Mouse (Mus musculus): ENCODE results near the gene Psen1. TPM values are rescaled to one million over a fixed set of nuclear protein-coding genes. Genes with fewer than 3 reads are reported as not detected.

Gene Psen1
- polyA plus RNA-seq, 1 experiment from 2014 or later: 72.7 TPM

DNA sequence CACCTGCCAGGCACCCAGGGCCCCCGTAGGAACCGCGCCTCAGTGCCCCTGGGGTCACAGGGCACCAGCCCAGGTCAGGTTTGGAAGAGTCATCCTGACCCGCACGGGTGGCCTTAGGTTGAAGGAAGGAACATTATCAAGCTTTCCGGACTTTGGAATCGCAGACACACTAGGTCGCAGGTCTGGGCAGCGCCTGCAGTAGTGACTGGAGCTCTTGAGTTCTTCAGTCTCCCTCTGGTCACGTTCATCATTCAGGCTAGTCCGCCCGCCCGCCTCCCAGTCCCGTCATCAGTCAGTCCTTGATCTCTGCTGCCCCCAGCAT is 76.1 kb downstream of the Psen1 start:
- WGBS: 8% methylated on average over 14 of the region's 14 CpGs

DNA sequence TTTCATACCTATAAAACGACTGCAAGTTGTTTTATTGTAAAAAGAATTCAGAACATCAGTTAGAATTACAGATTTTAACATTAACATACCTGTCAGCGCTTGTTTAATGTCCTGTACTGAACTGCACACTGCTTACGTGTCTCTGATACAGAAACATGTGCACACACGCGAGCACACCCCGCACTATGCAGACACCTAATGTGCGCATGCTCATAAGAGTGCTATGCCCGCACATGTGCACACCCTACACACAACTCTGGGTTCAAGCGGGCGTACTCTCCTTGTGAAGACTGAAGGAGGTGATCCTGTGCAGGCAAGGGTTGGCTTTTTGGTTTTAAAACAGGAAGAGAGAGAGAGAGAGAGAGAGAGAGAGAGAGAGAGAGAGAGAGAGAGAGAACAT is 76.6 kb downstream of the Psen1 start:
- Histone ChIP-seq H3K4me1 (ENCODE audit: control insufficient read depth, insufficient read depth, low read length) (peaks cover 14% of the 10 kb centered on the region), H3K27me3 (ENCODE audit: control insufficient read depth, insufficient read depth, low read depth, low read length) (no peaks in the 10 kb centered on the region), H3K27ac (ENCODE audit: low read length) (no peak overlapping the region), H3K4me3 (ENCODE audit: low read depth, low read length) (no peak overlapping the region), H3K36me3 (ENCODE audit: control insufficient read depth, insufficient read depth, low read length) (no peaks in the 10 kb centered on the region), H3K9me3 (replicated peaks; ENCODE audit: control insufficient read depth, low read length, poor library complexity, severe bottlenecking) (no peaks in the 10 kb centered on the region), H3K4me2 (ENCODE audit: low read length) (peak overlapping the region; percentile 56; the same call in 1 of the 2 replicates), H3K9ac (ENCODE audit: low read depth, low read length) (no peak overlapping the region)
- 84% methylated on average over 10 of the region's 10 CpGs for WGBS
- no peak for ATAC-seq

More for the DNA sequence above, 76.1 kb downstream of the Psen1 start:
- H3K9me3 ChIP-seq (replicated peaks; ENCODE audit: control insufficient read depth, low read length, poor library complexity, severe bottlenecking): no peaks in the 10 kb centered on the region
- no peaks in the 10 kb centered on the region for H3K36me3 ChIP-seq (ENCODE audit: control insufficient read depth, insufficient read depth, low read length)
- H3K4me3 ChIP-seq (ENCODE audit: low read depth, low read length): peak overlapping the region; percentile 29
- peak overlapping the region; percentile 54; the same call in 1 of the 2 replicates for H3K9ac ChIP-seq (ENCODE audit: low read depth, low read length)
- H3K4me2 ChIP-seq (ENCODE audit: low read length): peak overlapping the region; percentile 56
- H3K27me3 ChIP-seq (ENCODE audit: control insufficient read depth, insufficient read depth, low read depth, low read length): no peaks in the 10 kb centered on the region
- peaks cover 14% of the 10 kb centered on the region for H3K4me1 ChIP-seq (ENCODE audit: control insufficient read depth, insufficient read depth, low read length)
- no peak for ATAC-seq
- H3K27ac ChIP-seq (ENCODE audit: low read length): no peak overlapping the region

DNA sequence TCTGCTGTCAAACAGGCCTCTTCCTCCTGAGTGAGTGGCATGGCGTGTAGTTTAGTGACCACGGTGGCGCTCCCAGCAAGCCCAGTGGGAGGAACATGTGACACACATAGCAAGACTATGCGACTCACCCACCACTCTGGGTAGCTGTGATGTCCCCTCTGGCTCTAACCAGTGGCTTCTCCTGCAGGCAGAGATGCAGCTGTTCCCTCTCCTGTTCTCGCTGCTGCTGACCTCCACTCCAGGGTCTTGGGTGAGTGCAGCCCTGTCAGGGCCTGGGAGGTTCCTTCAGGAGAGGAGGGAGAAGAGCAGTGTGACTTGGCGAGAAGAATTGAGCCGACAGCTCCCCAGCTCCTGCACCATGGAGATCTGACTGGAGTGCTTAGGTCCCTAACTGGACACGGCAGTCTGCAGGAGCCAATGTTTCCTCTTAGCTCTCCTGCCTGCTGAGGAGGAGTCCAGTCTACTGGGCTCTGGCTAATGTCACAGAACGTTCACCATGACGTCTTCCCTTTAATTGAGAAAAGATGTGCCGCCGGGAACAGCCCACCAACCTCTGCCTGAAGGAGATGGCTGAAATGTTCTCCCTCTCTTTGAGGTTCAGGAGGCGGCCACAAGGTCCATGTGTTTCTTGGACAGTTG is 78.1 kb downstream of the Psen1 start:
- Histone ChIP-seq H3K27ac (ENCODE audit: low read length) (no peak overlapping the region), H3K4me2 (ENCODE audit: low read length) (no peak overlapping the region), H3K27me3 (ENCODE audit: control insufficient read depth, insufficient read depth, low read depth, low read length) (no peaks in the 10 kb centered on the region), H3K4me3 (ENCODE audit: low read depth, low read length) (no peak overlapping the region), H3K36me3 (ENCODE audit: control insufficient read depth, insufficient read depth, low read length) (no peaks in the 10 kb centered on the region), H3K9me3 (replicated peaks; ENCODE audit: control insufficient read depth, low read length, poor library complexity, severe bottlenecking) (no peaks in the 10 kb centered on the region), H3K9ac (ENCODE audit: low read depth, low read length) (no peak overlapping the region), H3K4me1 (ENCODE audit: control insufficient read depth, insufficient read depth, low read length) (peaks cover 24% of the 10 kb centered on the region)
- WGBS: 82% methylated on average over 13 of the region's 13 CpGs
- no peak for ATAC-seq

DNA sequence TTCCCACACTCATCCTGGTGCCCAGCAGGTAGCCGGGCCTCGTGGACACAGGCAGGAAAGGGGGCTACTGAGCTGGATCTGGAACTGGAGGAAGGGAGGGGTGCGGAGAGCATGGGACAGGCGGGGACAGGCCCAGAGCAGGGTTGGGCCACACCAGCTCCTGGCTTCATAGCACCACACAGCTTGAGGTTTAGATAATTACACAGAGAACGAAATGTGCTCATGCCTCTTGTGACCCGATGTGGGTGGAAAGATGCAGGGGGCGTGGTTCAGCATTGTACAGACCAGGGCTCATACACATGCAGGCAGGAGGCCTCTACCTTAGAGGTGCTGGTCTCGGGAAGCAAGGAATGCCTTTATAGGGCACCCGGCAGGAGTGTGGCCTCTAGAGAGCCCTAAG is 79.9 kb downstream of the Psen1 start:
- ATAC-seq: no peak
- peaks cover 24% of the 10 kb centered on the region for H3K4me1 ChIP-seq (ENCODE audit: control insufficient read depth, insufficient read depth, low read length)
- no peaks in the 10 kb centered on the region for H3K36me3 ChIP-seq (ENCODE audit: control insufficient read depth, insufficient read depth, low read length)
- H3K27me3 ChIP-seq (ENCODE audit: control insufficient read depth, insufficient read depth, low read depth, low read length): no peaks in the 10 kb centered on the region
- H3K9ac ChIP-seq (ENCODE audit: low read depth, low read length): no peak overlapping the region
- no peak overlapping the region for H3K27ac ChIP-seq (ENCODE audit: low read length)
- no peaks in the 10 kb centered on the region for H3K9me3 ChIP-seq (replicated peaks; ENCODE audit: control insufficient read depth, low read length, poor library complexity, severe bottlenecking)
- no peak overlapping the region for H3K4me2 ChIP-seq (ENCODE audit: low read length)
- WGBS: 69% methylated on average over 9 of the region's 9 CpGs
- no peak overlapping the region for H3K4me3 ChIP-seq (ENCODE audit: low read depth, low read length)

DNA sequence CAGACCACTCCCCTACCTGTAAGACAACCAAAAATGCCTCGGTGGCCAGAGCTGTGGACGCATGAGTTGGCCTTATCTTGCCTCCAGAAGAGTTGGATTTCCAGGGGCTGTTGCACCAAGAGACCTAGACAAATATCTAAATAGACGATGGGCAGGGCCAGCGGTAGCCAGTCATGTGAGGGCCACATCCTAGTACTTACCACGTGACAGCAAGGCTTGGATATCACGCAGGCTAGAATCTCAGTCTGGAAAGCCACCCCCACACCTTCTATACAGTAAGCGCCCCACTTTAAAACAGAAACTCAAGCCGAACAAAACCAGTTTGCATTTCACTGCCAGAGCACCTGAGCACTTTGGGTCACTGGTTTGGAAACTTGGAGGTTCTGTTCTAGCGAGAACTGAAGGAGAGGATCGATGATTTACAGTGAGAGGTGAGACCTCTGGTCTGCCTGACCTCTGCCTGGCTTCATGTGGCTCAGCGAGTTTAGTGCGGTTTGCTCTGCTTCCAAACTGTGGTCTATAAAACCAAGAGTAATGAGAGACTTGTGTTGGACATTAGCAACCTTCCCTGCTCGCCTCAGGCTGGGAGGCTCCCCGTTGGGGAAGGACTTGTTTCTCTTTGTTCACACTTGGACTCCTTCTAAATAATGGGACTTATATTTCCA is 80.4 kb downstream of the Psen1 start:
- Histone ChIP-seq H3K27me3 (ENCODE audit: control insufficient read depth, insufficient read depth, low read depth, low read length) (no peaks in the 10 kb centered on the region), H3K9ac (ENCODE audit: low read depth, low read length) (no peak overlapping the region), H3K27ac (ENCODE audit: low read length) (no peak overlapping the region), H3K9me3 (replicated peaks; ENCODE audit: control insufficient read depth, low read length, poor library complexity, severe bottlenecking) (no peaks in the 10 kb centered on the region), H3K4me1 (ENCODE audit: control insufficient read depth, insufficient read depth, low read length) (peaks cover 19% of the 10 kb centered on the region), H3K36me3 (ENCODE audit: control insufficient read depth, insufficient read depth, low read length) (no peaks in the 10 kb centered on the region), H3K4me3 (ENCODE audit: low read depth, low read length) (no peak overlapping the region), H3K4me2 (ENCODE audit: low read length) (no peak overlapping the region)
- WGBS: 86% methylated on average over 14 of the region's 14 CpGs
- no peak for ATAC-seq

DNA sequence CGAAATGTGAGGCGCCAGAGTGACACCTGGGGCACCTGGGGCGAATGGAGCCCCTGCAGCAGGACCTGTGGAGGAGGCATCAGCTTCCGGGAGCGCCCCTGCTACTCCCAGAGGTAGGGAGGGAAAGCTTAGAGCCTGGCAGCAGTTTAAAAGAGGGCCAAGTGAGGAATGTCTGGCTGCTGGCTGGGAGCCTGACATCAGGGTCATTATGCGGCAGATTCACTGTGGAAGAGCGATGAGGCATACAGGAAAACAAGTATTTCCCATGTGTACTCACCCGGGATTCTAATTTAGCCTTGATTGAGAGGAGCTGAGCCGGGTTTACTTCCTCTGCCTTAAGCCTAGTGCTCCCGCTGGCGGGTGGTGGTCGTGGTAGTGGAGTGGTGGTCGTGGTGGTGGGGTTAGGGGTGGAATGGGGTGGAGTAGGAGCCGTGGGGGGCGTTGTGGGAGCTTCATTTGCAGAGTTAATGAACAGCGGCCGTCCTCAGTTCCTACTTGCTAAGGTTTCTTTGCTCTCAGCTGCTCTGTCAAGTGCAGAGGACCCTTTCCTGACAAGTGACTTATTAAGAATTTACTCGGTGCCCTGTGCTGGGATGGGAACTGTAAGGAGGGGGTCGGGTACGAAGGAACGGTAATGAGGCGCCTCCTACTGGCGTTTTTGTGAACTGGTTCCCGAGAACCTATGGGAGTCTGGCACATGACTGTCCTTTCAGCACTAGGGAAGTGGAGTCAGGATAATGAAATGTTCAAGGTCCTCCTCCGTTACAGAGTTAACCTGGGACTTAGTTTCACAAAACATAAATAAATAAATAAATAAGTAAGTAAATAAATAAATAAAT is 82.7 kb downstream of the Psen1 start:
- H3K9me3 ChIP-seq (replicated peaks; ENCODE audit: control insufficient read depth, low read length, poor library complexity, severe bottlenecking): no peaks in the 10 kb centered on the region
- no peak overlapping the region for H3K4me3 ChIP-seq (ENCODE audit: low read depth, low read length)
- WGBS: 4% methylated on average over 25 of the region's 25 CpGs
- peak; percentile 34; the same call in 1 of the 2 replicates for ATAC-seq
- no peak overlapping the region for H3K9ac ChIP-seq (ENCODE audit: low read depth, low read length)
- no peak overlapping the region for H3K27ac ChIP-seq (ENCODE audit: low read length)
- H3K4me2 ChIP-seq (ENCODE audit: low read length): peak overlapping the region; percentile 39
- no peaks in the 10 kb centered on the region for H3K36me3 ChIP-seq (ENCODE audit: control insufficient read depth, insufficient read depth, low read length)
- H3K27me3 ChIP-seq (ENCODE audit: control insufficient read depth, insufficient read depth, low read depth, low read length): no peaks in the 10 kb centered on the region
- peaks cover 10% of the 10 kb centered on the region; the same call in 1 of the 2 replicates for H3K4me1 ChIP-seq (ENCODE audit: control insufficient read depth, insufficient read depth, low read length)

DNA sequence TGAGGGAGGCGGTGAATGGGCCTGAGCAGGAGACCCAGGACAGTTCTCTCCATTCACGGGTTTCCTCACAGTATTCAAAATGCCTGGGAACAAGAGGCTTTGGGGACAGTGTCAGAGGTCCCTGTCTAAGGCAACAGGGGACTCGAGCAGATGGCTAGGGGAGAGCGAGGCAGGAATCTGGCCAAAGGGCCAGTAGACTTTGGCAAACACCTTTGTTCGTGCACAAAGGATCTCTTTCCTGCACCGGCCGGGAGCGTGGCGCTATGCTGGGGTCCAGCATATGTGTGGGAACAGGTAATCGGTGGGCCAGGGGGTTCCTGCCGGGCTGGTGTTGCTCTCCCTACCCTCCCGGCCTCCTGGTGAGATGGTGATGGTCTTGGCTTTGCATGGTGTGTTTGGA is 87.7 kb downstream of the Psen1 start:
- Histone ChIP-seq H3K4me3 (ENCODE audit: low read depth, low read length) (no peak overlapping the region), H3K36me3 (ENCODE audit: control insufficient read depth, insufficient read depth, low read length) (no peaks in the 10 kb centered on the region), H3K27ac (ENCODE audit: low read length) (no peak overlapping the region), H3K27me3 (ENCODE audit: control insufficient read depth, insufficient read depth, low read depth, low read length) (no peaks in the 10 kb centered on the region), H3K9me3 (replicated peaks; ENCODE audit: control insufficient read depth, low read length, poor library complexity, severe bottlenecking) (no peaks in the 10 kb centered on the region), H3K4me1 (ENCODE audit: control insufficient read depth, insufficient read depth, low read length) (peaks cover 2% of the 10 kb centered on the region; the same call in 1 of the 2 replicates), H3K4me2 (ENCODE audit: low read length) (no peak overlapping the region), H3K9ac (ENCODE audit: low read depth, low read length) (no peak overlapping the region)
- 52% methylated on average over 12 of the region's 12 CpGs for WGBS
- ATAC-seq: no peak

DNA sequence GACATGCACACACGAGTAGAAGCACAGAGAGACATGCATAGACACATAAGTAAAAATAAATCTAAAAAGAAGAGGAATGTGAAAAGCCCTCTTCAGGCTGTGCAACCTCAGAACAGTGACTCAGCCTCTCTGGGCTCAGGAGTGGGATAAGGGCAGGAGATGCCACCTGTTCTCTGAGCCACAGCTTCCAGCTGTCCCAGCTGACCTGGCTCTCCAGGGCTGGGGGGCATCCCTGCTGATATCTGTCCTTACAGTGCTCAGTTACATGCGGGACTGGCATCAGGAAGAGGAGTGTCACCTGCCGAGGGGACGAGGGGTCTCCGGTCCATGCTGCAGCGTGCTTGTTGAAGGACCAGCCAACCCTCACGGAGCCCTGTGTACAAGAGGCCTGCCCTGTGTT is 88.8 kb downstream of the Psen1 start:
- WGBS: 91% methylated on average over 7 of the region's 7 CpGs

DNA sequence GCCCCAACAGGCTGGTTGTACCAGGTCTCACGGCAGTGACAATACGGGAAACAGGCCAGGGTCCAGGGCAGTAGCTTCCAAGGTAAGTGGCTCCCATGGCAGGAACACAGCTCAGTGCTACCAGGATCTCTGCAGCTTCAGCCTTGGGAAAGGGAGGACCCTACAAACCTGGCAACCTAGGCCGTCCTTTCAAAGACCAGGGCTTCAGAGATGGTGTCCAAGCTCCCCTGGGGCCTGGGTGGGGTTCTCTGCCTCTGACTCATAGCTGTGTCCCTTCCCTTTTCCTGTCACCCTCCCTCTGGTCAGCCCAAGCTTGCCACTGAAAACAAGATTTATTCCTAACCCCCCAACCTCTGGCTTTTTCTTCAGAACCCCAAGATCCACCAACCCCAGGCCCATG is 92.2 kb downstream of the Psen1 start:
- no peaks in the 10 kb centered on the region for H3K27me3 ChIP-seq (ENCODE audit: control insufficient read depth, insufficient read depth, low read depth, low read length)
- H3K9me3 ChIP-seq (replicated peaks; ENCODE audit: control insufficient read depth, low read length, poor library complexity, severe bottlenecking): no peaks in the 10 kb centered on the region
- no peaks in the 10 kb centered on the region for H3K36me3 ChIP-seq (ENCODE audit: control insufficient read depth, insufficient read depth, low read length)
- no peak overlapping the region for H3K4me3 ChIP-seq (ENCODE audit: low read depth, low read length)
- no peaks in the 10 kb centered on the region for H3K4me1 ChIP-seq (ENCODE audit: control insufficient read depth, insufficient read depth, low read length)
- no peak overlapping the region for H3K27ac ChIP-seq (ENCODE audit: low read length)
- WGBS: 90% methylated on average over 3 of the region's 3 CpGs
- H3K4me2 ChIP-seq (ENCODE audit: low read length): no peak overlapping the region
- no peak for ATAC-seq
- H3K9ac ChIP-seq (ENCODE audit: low read depth, low read length): no peak overlapping the region

More for the DNA sequence above, 88.8 kb downstream of the Psen1 start:
- Histone ChIP-seq H3K36me3 (ENCODE audit: control insufficient read depth, insufficient read depth, low read length) (no peaks in the 10 kb centered on the region), H3K9ac (ENCODE audit: low read depth, low read length) (no peak overlapping the region), H3K9me3 (replicated peaks; ENCODE audit: control insufficient read depth, low read length, poor library complexity, severe bottlenecking) (no peaks in the 10 kb centered on the region), H3K27ac (ENCODE audit: low read length) (no peak overlapping the region), H3K4me2 (ENCODE audit: low read length) (no peak overlapping the region), H3K4me3 (ENCODE audit: low read depth, low read length) (no peak overlapping the region), H3K27me3 (ENCODE audit: control insufficient read depth, insufficient read depth, low read depth, low read length) (no peaks in the 10 kb centered on the region), H3K4me1 (ENCODE audit: control insufficient read depth, insufficient read depth, low read length) (no peaks in the 10 kb centered on the region)
- no peak for ATAC-seq

Measured in midbrain, embryonic 16.5 days (tissue).